Mouse (Mus musculus) midbrain, postnatal 0 days (tissue): ENCODE data around the gene Snd1. TPM values are rescaled to one million over a fixed set of nuclear protein-coding genes. Genes with fewer than 3 reads are reported as not detected.

Experiments used
- ATAC-seq: fragments of 200-750 bp; cut with Nextera tagmentation; 2 replicates; pipeline ENCODE4 v1.8.0; 2017; ENCODE audit warnings: moderate number of reproducible peaks, mild to moderate bottlenecking, moderate TSS enrichment, moderate library complexity; ENCODE audit not compliant: low FRiP score
- DNase-seq: peaks from one replicate; pipeline ENCODE4 v3.0.0-alpha.2; 2015; ENCODE audit warnings: low spot score
- H3K27ac ChIP-seq: fragments of 300-500 bp; sonication (generic); 2 replicates; pipeline ENCODE4 v1.5.1; 2014; ENCODE audit warnings: low read depth, mild to moderate bottlenecking, low read length, mixed read lengths
- H3K27me3 ChIP-seq: fragments of 300-500 bp; sonication (generic); 2 replicates; pipeline ENCODE4 v1.6.1; 2014; ENCODE audit warnings: low read length, control low read depth, mixed read lengths; ENCODE audit not compliant: insufficient read depth
- H3K36me3 ChIP-seq: fragments of 300-500 bp; sonication (generic); 2 replicates; pipeline ENCODE4 v1.6.1; 2014; ENCODE audit warnings: low read length, control low read depth, mixed read lengths; ENCODE audit not compliant: insufficient read depth
- H3K4me1 ChIP-seq: fragments of 300-500 bp; sonication (generic); 2 replicates; pipeline ENCODE4 v1.6.1; 2014; ENCODE audit warnings: mild to moderate bottlenecking, control low read depth, antibody characterized with exemption, low read length, mixed read lengths; ENCODE audit not compliant: insufficient read depth
- H3K4me2 ChIP-seq: fragments of 300-500 bp; sonication (generic); 2 replicates; pipeline ENCODE4 v1.6.1; 2014; ENCODE audit warnings: low read depth, mild to moderate bottlenecking, low read length, mixed read lengths; ENCODE audit not compliant: poor library complexity, severe bottlenecking
- H3K4me3 ChIP-seq: fragments of 300-500 bp; sonication (generic); 2 replicates; pipeline ENCODE4 v1.5.1; 2014; ENCODE audit warnings: low read depth, mild to moderate bottlenecking, low read length, moderate library complexity
- H3K9ac ChIP-seq: fragments of 300-500 bp; sonication (generic); replicated peaks from 2 replicates; pipeline ENCODE4 v1.6.1; 2014; ENCODE audit warnings: mild to moderate bottlenecking, low read length, moderate library complexity, mixed read lengths; ENCODE audit not compliant: poor library complexity, severe bottlenecking
- H3K9me3 ChIP-seq: fragments of 300-500 bp; sonication (generic); 2 replicates; pipeline ENCODE4 v1.6.1; 2016; ENCODE audit warnings: low read length, control low read depth
- CTCF ChIP-seq: IDR thresholded peaks from 2 replicates; pipeline ENCODE4 v1.5.1; 2016; ENCODE audit warnings: antibody characterized with exemption, mild to moderate bottlenecking
- whole genome bisulfite sequencing: fragments of 180-500 bp; shearing (Covaris S2); extraction: QIAGEN DNeasy Blood & Tissue Kit; methylation state at CpG from one replicate; pipeline ENCODE4 v1.1.7; 2014; 5-methylcytosine and 5-hydroxymethylcytosine counted together
- polyA plus RNA-seq: library from polyadenylated mRNA; unstranded; fragments of >200 nt; fragmentation: Nextera tagmentation; extraction: Ambion mirVana; gene quantifications from 2 replicates; pipeline ENCODE4 v1.2.1, GENCODE M21; 2015
- total RNA-seq: library from RNA; depleted of rRNA; stranded (reverse); fragments of >200 nt; gene quantifications from 2 replicates; pipeline ENCODE4 v1.2.3, GENCODE M21; 2014

Snd1 gene
- total and polyA plus RNA-seq, 2 experiments from 2014 or later = 70.6 to 81.1 TPM

- no peak overlapping the region for H3K4me2 ChIP-seq
- no peak for DNase-seq
- H3K36me3 ChIP-seq = no peaks in the 10 kb centered on the region
- H3K4me3 ChIP-seq = no peak overlapping the region
- ATAC-seq = no peak
- 17% methylated on average over 2 of the region's 2 CpGs for WGBS
- H3K4me1 ChIP-seq = peaks cover 12% of the 10 kb centered on the region; the same call in 1 of the 2 replicates
- H3K27ac ChIP-seq = peak overlapping the region; percentile 55
- no peaks in the 10 kb centered on the region for H3K9me3 ChIP-seq
- no peaks in the 10 kb centered on the region for H3K27me3 ChIP-seq
- no peak overlapping the region for H3K9ac ChIP-seq
- no peak for TF ChIP-seq CTCF
Observed at GRCm38 (mm10) chr6:28853654-28854053, 378.7 kb downstream of the Snd1 start.

- Histone ChIP-seq H3K4me1 (peaks cover 12% of the 10 kb centered on the region; the same call in 1 of the 2 replicates), H3K4me2 (no peak overlapping the region), H3K27me3 (no peaks in the 10 kb centered on the region), H3K27ac (no peak overlapping the region), H3K9me3 (no peaks in the 10 kb centered on the region), H3K9ac (no peak overlapping the region), H3K36me3 (no peaks in the 10 kb centered on the region), H3K4me3 (no peak overlapping the region)
- no peak for DNase-seq
- ATAC-seq = no peak
- TF ChIP-seq CTCF = no peak
- WGBS = 42% methylated on average over 8 of the region's 8 CpGs
Observed at GRCm38 (mm10) chr6:28854598-28854997, 379.7 kb downstream of the Snd1 start.

GRCm38 (mm10) chr6:28855442-28855841 lies 380.5 kb downstream of the Snd1 start:
- Histone ChIP-seq H3K36me3 (no peaks in the 10 kb centered on the region), H3K4me1 (peaks cover 12% of the 10 kb centered on the region; the same call in 1 of the 2 replicates), H3K9ac (no peak overlapping the region), H3K27ac (0 out of 2 replicates have a peak overlapping the region, but pooled peaks have one; percentile 4), H3K9me3 (no peaks in the 10 kb centered on the region), H3K27me3 (no peaks in the 10 kb centered on the region), H3K4me2 (no peak overlapping the region), H3K4me3 (no peak overlapping the region)
- no peak for TF ChIP-seq CTCF
- 34% methylated on average over 3 of the region's 3 CpGs for WGBS
- ATAC-seq (no peak), DNase-seq (no peak)

- no peak for DNase-seq
- Histone ChIP-seq H3K27me3 (no peaks in the 10 kb centered on the region), H3K9ac (no peak overlapping the region), H3K27ac (no peak overlapping the region), H3K4me3 (no peak overlapping the region), H3K9me3 (no peaks in the 10 kb centered on the region), H3K4me2 (no peak overlapping the region), H3K36me3 (no peaks in the 10 kb centered on the region), H3K4me1 (peaks cover 12% of the 10 kb centered on the region; the same call in 1 of the 2 replicates)
- no peak for TF ChIP-seq CTCF
- ATAC-seq = no peak
- 88% methylated on average over 4 of the region's 4 CpGs for WGBS
Observed at GRCm38 (mm10) chr6:28856789-28857188, 381.9 kb downstream of the Snd1 start.

- no peak overlapping the region for H3K27ac ChIP-seq
- no peak overlapping the region for H3K9ac ChIP-seq
- H3K9me3 ChIP-seq = no peaks in the 10 kb centered on the region
- ATAC-seq = no peak
- TF ChIP-seq CTCF = no peak
- H3K4me3 ChIP-seq = no peak overlapping the region
- 71% methylated on average over 2 of the region's 2 CpGs for WGBS
- no peak for DNase-seq
- no peaks in the 10 kb centered on the region for H3K36me3 ChIP-seq
- peaks cover 12% of the 10 kb centered on the region; the same call in 1 of the 2 replicates for H3K4me1 ChIP-seq
- H3K4me2 ChIP-seq = no peak overlapping the region
- no peaks in the 10 kb centered on the region for H3K27me3 ChIP-seq
Observed at GRCm38 (mm10) chr6:28857198-28858180, 382.6 kb downstream of the Snd1 start.

GRCm38 (mm10) chr6:28859094-28859493 lies 384.2 kb downstream of the Snd1 start:
- Histone ChIP-seq H3K4me3 (no peak overlapping the region), H3K27ac (no peak overlapping the region), H3K4me2 (no peak overlapping the region), H3K4me1 (peaks cover 2% of the 10 kb centered on the region; the same call in 1 of the 2 replicates), H3K9me3 (no peaks in the 10 kb centered on the region), H3K27me3 (no peaks in the 10 kb centered on the region), H3K9ac (no peak overlapping the region), H3K36me3 (no peaks in the 10 kb centered on the region)
- 87% methylated on average over 2 of the region's 2 CpGs for WGBS
- no peak for TF ChIP-seq CTCF
- no peak for ATAC-seq
- DNase-seq = no peak
